Mouse (Mus musculus): Measurements from ENCODE around the gene Gm8978. TPM values are rescaled to one million over a fixed set of nuclear protein-coding genes. Genes with fewer than 3 reads are reported as not detected.
A peak's percentile ranks its signal among the peaks of the same experiment; 100 is the strongest.
"Not testable (repeated sequence)": the region's sequence is repeated elsewhere in the genome, so short reads cannot be mapped to it uniquely, and the experiment has no call there.

The Gm8978 gene
- not detected in 2 replicates for polyA plus RNA-seq (2016; fragmentation: Nextera tagmentation; extraction: Ambion mirVana)

- H3K4me3 ChIP-seq; H3K4me1 ChIP-seq; H3K27me3 ChIP-seq (replicated peaks); H3K4me2 ChIP-seq (replicated peaks); H3K9ac ChIP-seq; H3K36me3 ChIP-seq; H3K27ac ChIP-seq; H3K9me3 ChIP-seq; ATAC-seq (ENCODE audit: low FRiP score, low read depth): not testable (repeated sequence)
These were observed at the start of gene Gm8978 for GRCm38 (mm10) chr19:33625152-33625551. Gm8978 (minus strand) TSS chr19:33625252.

- H3K9me3 ChIP-seq; H3K27ac ChIP-seq; H3K36me3 ChIP-seq; H3K27me3 ChIP-seq (replicated peaks); H3K4me1 ChIP-seq: not testable (repeated sequence)
- H3K4me3 ChIP-seq, result peak overlapping the region; percentile 34
- peak overlapping the region; percentile 51 for H3K4me2 ChIP-seq (replicated peaks)
- 2% methylated on average over 11 of the region's 38 CpGs for WGBS
- H3K9ac ChIP-seq, result 0 out of 2 replicates have a peak overlapping the region, but pooled peaks have one; percentile 33
- peak; percentile 100 for ATAC-seq (ENCODE audit: low FRiP score, low read depth)
These were observed 35.3 kb downstream of the Gm8978 start for GRCm38 (mm10) chr19:33589626-33590302.

- ATAC-seq (ENCODE audit: low FRiP score, low read depth); H3K27me3 ChIP-seq (replicated peaks); H3K4me3 ChIP-seq; H3K9ac ChIP-seq; H3K9me3 ChIP-seq; H3K4me2 ChIP-seq (replicated peaks); H3K36me3 ChIP-seq; H3K27ac ChIP-seq; H3K4me1 ChIP-seq: not testable (repeated sequence)
- 90% methylated on average over 5 of the region's 5 CpGs for WGBS
These were observed 56.5 kb downstream of the Gm8978 start for GRCm38 (mm10) chr19:33568551-33568950.

Small RNA genes within 50 kb of the gene (microRNA-seq; reads per million reads assigned to microRNA genes)
- not detected for gene Gm27440

Other genes with a start within 250 kb of the Gm8978 start
- 8.2 and 8.7 TPM in 2 replicates for gene Rnls, start 233.0 kb downstream of the Gm8978 start, polyA plus RNA-seq (2016; fragmentation: Nextera tagmentation; extraction: Ambion mirVana)
- not detected in 2 replicates for gene Lipo4, start 107.5 kb downstream of the Gm8978 start, polyA plus RNA-seq (2016; fragmentation: Nextera tagmentation; extraction: Ambion mirVana)
- gene Lipo2, start 126.1 kb upstream of the Gm8978 start, polyA plus RNA-seq (2016; fragmentation: Nextera tagmentation; extraction: Ambion mirVana), result 0.22 and 0.55 TPM in 2 replicates
- 13.1 and 15.8 TPM in 2 replicates for gene Lipo3, start 136.7 kb upstream of the Gm8978 start, polyA plus RNA-seq (2016; fragmentation: Nextera tagmentation; extraction: Ambion mirVana)
- gene Lipo1, start 162.2 kb upstream of the Gm8978 start, polyA plus RNA-seq (2016; fragmentation: Nextera tagmentation; extraction: Ambion mirVana), result not detected in 2 replicates